Mouse (Mus musculus) liver, postnatal 0 days (tissue): ENCODE measurements around the gene Syt11.
"Not testable (repeated sequence)": the region's sequence is repeated elsewhere in the genome, so short reads cannot be mapped to it uniquely, and the experiment has no call there.

ENCODE experiments used
- CTCF ChIP-seq: sonication (generic); IDR thresholded peaks from 2 replicates; pipeline ENCODE4 v1.5.1; 2016; ENCODE audit warnings: antibody characterized with exemption, low read depth
- EP300 ChIP-seq: IDR thresholded peaks from 2 replicates; pipeline ENCODE4 v1.6.1; 2016; ENCODE audit warnings: antibody characterized with exemption, low read depth, mild to moderate bottlenecking

- not testable (repeated sequence) for TF ChIP-seq CTCF, EP300
Measured at GRCm38 (mm10) chr3:88772399-88772798, 2.6 kb downstream of the Syt11 start.
